In genomic region chr12:31967536-31967935, GRCm38 (mm10) we compare ENCODE assay signal across 8 mouse cellular contexts. TPM values are rescaled to one million over a fixed set of nuclear protein-coding genes. Genes with fewer than 3 reads are reported as not detected.
DNase-seq lines count a peak whose midpoint lies in the region; ATAC-seq lines count a peak whose summit lies in the region.

No protein-coding gene starts in this region.

- H3K27ac ChIP-seq in forebrain, embryonic 15.5 days (replicated peaks) = no peak overlapping the region
- no peak overlapping the region for H3K27ac ChIP-seq in kidney, embryonic 16.5 days (ENCODE audit: low read length)
- no peak overlapping the region for H3K27ac ChIP-seq in midbrain, embryonic 15.5 days

- H3K4me2 ChIP-seq in forebrain, embryonic 15.5 days (replicated peaks) = no peak overlapping the region
- no peak overlapping the region for H3K4me2 ChIP-seq in kidney, embryonic 16.5 days (replicated peaks; ENCODE audit: low read depth, low read length)
- no peak overlapping the region for H3K4me2 ChIP-seq in midbrain, embryonic 15.5 days

- H3K4me1 ChIP-seq in forebrain, embryonic 15.5 days = peaks cover 18% of the 10 kb centered on the region
- no peaks in the 10 kb centered on the region for H3K4me1 ChIP-seq in kidney, embryonic 16.5 days (ENCODE audit: insufficient read depth, low read length)
- no peaks in the 10 kb centered on the region for H3K4me1 ChIP-seq in midbrain, embryonic 15.5 days

- no peak overlapping the region for H3K4me3 ChIP-seq in forebrain, embryonic 15.5 days
- no peak overlapping the region for H3K4me3 ChIP-seq in kidney, embryonic 16.5 days (ENCODE audit: low read length)
- no peak overlapping the region for H3K4me3 ChIP-seq in midbrain, embryonic 15.5 days

- H3K9ac ChIP-seq in forebrain, embryonic 15.5 days (replicated peaks) = no peak overlapping the region
- no peak overlapping the region for H3K9ac ChIP-seq in kidney, embryonic 16.5 days (replicated peaks; ENCODE audit: low read length)
- H3K9ac ChIP-seq in midbrain, embryonic 15.5 days = no peak overlapping the region

- no peak for DNase-seq in cerebellum, adult 11-12 months
- DNase-seq in 416B (ENCODE audit: low read depth) = peak; percentile 87
- peak; percentile 72 for DNase-seq in c-Kit-negative CD71-positive TER-119-positive erythroid progenitor cells, embryonic 14.5 days (ENCODE audit: low read depth, low spot score)
- DNase-seq in left cerebral cortex, adult 11 months (ENCODE audit: low spot score) = no peak

- H3K9me3 ChIP-seq in forebrain, embryonic 15.5 days = no peaks in the 10 kb centered on the region
- H3K9me3 ChIP-seq in kidney, embryonic 16.5 days (ENCODE audit: low read length) = no peaks in the 10 kb centered on the region
- no peaks in the 10 kb centered on the region for H3K9me3 ChIP-seq in midbrain, embryonic 15.5 days

- WGBS in forebrain, embryonic 15.5 days = 7% methylated on average over 2 of the region's 2 CpGs
- WGBS in kidney, embryonic 16.5 days = 9% methylated on average over 2 of the region's 2 CpGs
- 7% methylated on average over 2 of the region's 2 CpGs for WGBS in midbrain, embryonic 15.5 days

- no peaks in the 10 kb centered on the region for H3K27me3 ChIP-seq in forebrain, embryonic 15.5 days
- H3K27me3 ChIP-seq in kidney, embryonic 16.5 days (ENCODE audit: insufficient read depth, low read length) = no peaks in the 10 kb centered on the region
- H3K27me3 ChIP-seq in midbrain, embryonic 15.5 days (replicated peaks) = no peaks in the 10 kb centered on the region

- peak; percentile 66 for ATAC-seq in cerebellum, adult (ENCODE audit: insufficient number of reproducible peaks, low FRiP score, low TSS enrichment)
- ATAC-seq in forebrain, embryonic 15.5 days (replicated peaks) = peak; percentile 22; the same call in 1 of the 2 replicates
- ATAC-seq in kidney, embryonic 16.5 days (ENCODE audit: low FRiP score, low TSS enrichment) = 0 out of 2 replicates have a peak, but pooled peaks have one; percentile 15
- ATAC-seq in midbrain, embryonic 15.5 days (replicated peaks) = peak; percentile 55; the same call in 1 of the 2 replicates

- peaks cover 5% of the 10 kb centered on the region; the same call in 1 of the 2 replicates for H3K36me3 ChIP-seq in forebrain, embryonic 15.5 days
- no peaks in the 10 kb centered on the region for H3K36me3 ChIP-seq in kidney, embryonic 16.5 days (ENCODE audit: insufficient read depth, low read length)
- 0 out of 2 replicates have a peak, but pooled peaks cover 3% of the 10 kb centered on the region for H3K36me3 ChIP-seq in midbrain, embryonic 15.5 days (replicated peaks)

RNA-seq across cellular contexts. Expression of gene Hbp1, which starts 17.2 kb away (rescaled TPM):
- polyA plus RNA-seq in forebrain, embryonic 15.5 days (2015; fragmentation: Nextera tagmentation; extraction: Ambion mirVana) = 85.6 and 87.7 TPM in 2 replicates
- 127 and 132 TPM in 2 replicates for polyA plus RNA-seq in kidney, embryonic 16.5 days (2015; fragmentation: Nextera tagmentation; extraction: Ambion mirVana)
- 48.3 and 49.2 TPM in 2 replicates for polyA plus RNA-seq in midbrain, embryonic 15.5 days (2015; fragmentation: Nextera tagmentation; extraction: Ambion mirVana)

Comparison
In these comparisons a context has a peak if more than half of its experiments do, and no peak if none do; other contexts are left out.
1. ATAC-seq: peak in every context shown above with its lines; median percentile 66 in cerebellum, adult; 55 in midbrain, embryonic 15.5 days; 22 in forebrain, embryonic 15.5 days; 15 in kidney, embryonic 16.5 days.
2. DNase-seq: peak in 416B (single experiment) and c-Kit-negative CD71-positive TER-119-positive erythroid progenitor cells, embryonic 14.5 days (single experiment); none in cerebellum, adult 11-12 months (single experiment) and left cerebral cortex, adult 11 months (single experiment).